Mouse (Mus musculus): ENCODE results near the gene Lzts3. TPM values are rescaled to one million over a fixed set of nuclear protein-coding genes. Genes with fewer than 3 reads are reported as not detected.
"Not testable (repeated sequence)": the region's sequence is repeated elsewhere in the genome, so short reads cannot be mapped to it uniquely, and the experiment has no call there.

The Lzts3 gene
- 100 to 1,000 TPM; 174 to 190 TPM for total RNA-seq (2021)

GRCm38 (mm10) chr2:130642684-130643369, at the start of gene Lzts3:
Lzts3 (minus strand) TSS chr2:130642803.
- DNase-seq (ENCODE audit: low spot score in 2 of 2) = peak; percentile 90 to 91
- intact Hi-C loops (cut with DNase I) = loop anchor here (2.0 kb wide), 2 partner anchors 14 to 22 kb away; partner anchors contain the start of gene Ddrgk1

GRCm38 (mm10) chr2:130689011-130689410, 46.4 kb upstream of the Lzts3 start:
- DNase-seq (ENCODE audit: low spot score in 2 of 2) = no peak
- intact Hi-C loops (cut with DNase I) = no loop called here

GRCm38 (mm10) chr2:130685426-130685825, 42.8 kb upstream of the Lzts3 start:
- intact Hi-C loops (cut with DNase I) = no loop called here
- DNase-seq (ENCODE audit: low spot score in 2 of 2) = no peak

GRCm38 (mm10) chr2:130681531-130681930, 38.9 kb upstream of the Lzts3 start:
- intact Hi-C loops (cut with DNase I) = no loop called here
- no peak for DNase-seq (ENCODE audit: low spot score in 2 of 2)

- intact Hi-C loops (cut with DNase I) = no loop called here
- no peak for DNase-seq (ENCODE audit: low spot score in 2 of 2)
These were observed 37.3 kb upstream of the Lzts3 start for GRCm38 (mm10) chr2:130679899-130680298.

GRCm38 (mm10) chr2:130679154-130679553, 36.6 kb upstream of the Lzts3 start:
- intact Hi-C loops (cut with DNase I) = no loop called here
- DNase-seq (ENCODE audit: low spot score in 2 of 2) = no peak

GRCm38 (mm10) chr2:130677211-130677610, 34.6 kb upstream of the Lzts3 start:
- no peak for DNase-seq (ENCODE audit: low spot score in 2 of 2)
- intact Hi-C loops (cut with DNase I) = no loop called here

- intact Hi-C loops (cut with DNase I) = loop anchor here (5.0 kb wide), 1 partner anchor 105 kb away; the partner anchor contains the start of gene Mrps26
- peak; percentile 86 to 93 for DNase-seq (ENCODE audit: low spot score in 2 of 2)
These were observed 25.0 kb upstream of the Lzts3 start, which contains the start of gene Itpa for GRCm38 (mm10) chr2:130667559-130667958. Itpa (plus strand) TSS chr2:130667610.

GRCm38 (mm10) chr2:130664102-130664701, 21.6 kb upstream of the Lzts3 start, which contains the start of gene Ddrgk1:
Ddrgk1 (minus strand) TSS chr2:130664659.
- intact Hi-C loops (cut with DNase I) = loop anchor here (2.0 kb wide), 1 partner anchor 21 kb away; the partner anchor contains the start of gene Lzts3
- peak; percentile 98 for DNase-seq (ENCODE audit: low spot score in 2 of 2)

- intact Hi-C loops (cut with DNase I) = no loop called here
- DNase-seq (ENCODE audit: low spot score in 2 of 2) = no peak
These were observed 20.7 kb upstream of the Lzts3 start for GRCm38 (mm10) chr2:130663342-130663741.

GRCm38 (mm10) chr2:130658530-130658929, 15.9 kb upstream of the Lzts3 start:
- intact Hi-C loops (cut with DNase I) = no loop called here
- DNase-seq (ENCODE audit: low spot score in 2 of 2) = peak in 1 of 2 experiments; percentile 67

- intact Hi-C loops (cut with DNase I) = loop anchor here (2.0 kb wide), 1 partner anchor 15 kb away; the partner anchor contains the start of gene Lzts3
These were observed 14.9 kb upstream of the Lzts3 start for GRCm38 (mm10) chr2:130657541-130657940.

GRCm38 (mm10) chr2:130656536-130656935, 13.9 kb upstream of the Lzts3 start:
- intact Hi-C loops (cut with DNase I) = loop anchor here (2.0 kb wide), 1 partner anchor 14 kb away; the partner anchor contains the start of gene Lzts3

More at GRCm38 (mm10) chr2:130657541-130657940, 14.9 kb upstream of the Lzts3 start:
- peak; percentile 82 to 96 for DNase-seq (ENCODE audit: low spot score in 2 of 2)

GRCm38 (mm10) chr2:130655660-130656339, 13.2 kb upstream of the Lzts3 start:
- DNase-seq (ENCODE audit: low spot score in 2 of 2) = no peak
- intact Hi-C loops (cut with DNase I) = loop anchor here (2.0 kb wide), 1 partner anchor 13 kb away; the partner anchor contains the start of gene Lzts3

More at GRCm38 (mm10) chr2:130656536-130656935, 13.9 kb upstream of the Lzts3 start:
- DNase-seq (ENCODE audit: low spot score in 2 of 2) = peak; percentile 52 to 96

- DNase-seq (ENCODE audit: low spot score in 2 of 2) = no peak
- intact Hi-C loops (cut with DNase I) = no loop called here
These were observed 11.2 kb upstream of the Lzts3 start for GRCm38 (mm10) chr2:130653760-130654159.

- intact Hi-C loops (cut with DNase I) = no loop called here
- DNase-seq (ENCODE audit: low spot score in 2 of 2) = peak in 1 of 2 experiments; percentile 92
These were observed 10.7 kb upstream of the Lzts3 start for GRCm38 (mm10) chr2:130653303-130653702.

- intact Hi-C loops (cut with DNase I); DNase-seq (ENCODE audit: low spot score in 2 of 2): not testable (repeated sequence)
These were observed 6.4 kb upstream of the Lzts3 start for GRCm38 (mm10) chr2:130649028-130649427.

GRCm38 (mm10) chr2:130645198-130645597, 2.6 kb upstream of the Lzts3 start:
- no peak for DNase-seq (ENCODE audit: low spot score in 2 of 2)
- intact Hi-C loops (cut with DNase I) = no loop called here

GRCm38 (mm10) chr2:130642197-130642660, 374 bp downstream of the Lzts3 start:
- peak; percentile 41 to 66 for DNase-seq (ENCODE audit: low spot score in 2 of 2)

More at GRCm38 (mm10) chr2:130642197-130642660, 374 bp downstream of the Lzts3 start:
- intact Hi-C loops (cut with DNase I) = loop anchor here (2.0 kb wide), 2 partner anchors 15 to 23 kb away; partner anchors contain the start of gene Ddrgk1

Measured in left cerebral cortex, postnatal 25 days (tissue).